Mouse (Mus musculus) olfactory bulb, adult 2 months (tissue): ENCODE results near the gene Cdkal1.

Source experiments
- CTCF ChIP-seq: fragments of 200-500 bp; IDR thresholded peaks from 2 replicates; pipeline ENCODE4 v1.5.1; 2012; ENCODE audit warnings: low read depth, mild to moderate bottlenecking, low read length, moderate library complexity; ENCODE audit not compliant: insufficient read depth
- POLR2A ChIP-seq: fragments of 200-500 bp; IDR thresholded peaks from 2 replicates; pipeline ENCODE4 v1.6.1; 2012; ENCODE audit warnings: mild to moderate bottlenecking, low read depth, low read length, moderate library complexity; ENCODE audit not compliant: insufficient read depth

DNA sequence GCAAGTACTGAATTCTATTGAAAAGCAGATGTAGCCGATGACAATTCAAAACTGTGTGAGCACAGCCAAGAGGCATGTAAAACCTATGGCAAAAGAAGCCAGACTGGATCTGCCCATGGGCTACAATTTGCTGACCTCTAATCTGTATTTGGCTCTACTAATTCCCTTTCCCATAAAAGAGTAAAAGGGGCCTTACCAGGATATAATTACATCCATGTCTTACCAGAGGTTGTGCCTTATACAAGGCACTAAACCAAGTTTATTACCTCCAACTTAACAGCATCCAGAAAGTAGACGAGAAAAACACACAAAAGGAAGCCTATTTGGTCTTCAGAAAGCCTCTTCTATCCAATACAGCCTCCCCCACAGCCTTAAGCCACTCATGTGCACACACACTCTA lies 213.2 kb downstream of the Cdkal1 start:
- no peak for TF ChIP-seq CTCF
- TF ChIP-seq POLR2A = no peak
